Mouse (Mus musculus): ENCODE measurements at regions not wholly inside any gene's neighbourhood (a gene's known extent, or its start where the extent isn't known, plus 50 kb on each side); places are given as distances from the start of the nearest gene placed in this dataset.
"Not testable (repeated sequence)": the region's sequence is repeated elsewhere in the genome, so short reads cannot be mapped to it uniquely, and the experiment has no call there.

- DNase-seq (ENCODE audit: low spot score); H3K9me3 ChIP-seq (replicated peaks); H3K27ac ChIP-seq; H3K27me3 ChIP-seq (ENCODE audit: low read depth, poor library complexity, severe bottlenecking); H3K36me3 ChIP-seq; H3K4me1 ChIP-seq; H3K4me3 ChIP-seq: not testable (repeated sequence)
- WGBS = 78% methylated on average over 8 of the region's 8 CpGs
These were observed 91.9 kb downstream of the Rassf10 start for GRCm38 (mm10) chr7:113045613-113046159.

- DNase-seq (ENCODE audit: low spot score) = no peak
- Histone ChIP-seq H3K9me3 (replicated peaks) (no peaks in the 10 kb centered on the region), H3K27ac (no peak overlapping the region), H3K27me3 (ENCODE audit: low read depth, poor library complexity, severe bottlenecking) (no peaks in the 10 kb centered on the region), H3K4me1 (peaks cover 6% of the 10 kb centered on the region), H3K36me3 (no peaks in the 10 kb centered on the region), H3K4me3 (no peak overlapping the region)
- 90% methylated on average over 4 of the region's 4 CpGs for WGBS
These were observed 92.6 kb downstream of the Rassf10 start for GRCm38 (mm10) chr7:113046406-113046805.

GRCm38 (mm10) chr7:113047583-113047982 lies 93.8 kb downstream of the Rassf10 start:
- H3K9me3 ChIP-seq (replicated peaks) = no peaks in the 10 kb centered on the region
- no peaks in the 10 kb centered on the region for H3K36me3 ChIP-seq
- H3K27ac ChIP-seq = peak overlapping the region; percentile 61; the same call in 1 of the 2 replicates
- DNase-seq (ENCODE audit: low spot score) = no peak
- H3K4me3 ChIP-seq = no peak overlapping the region
- H3K27me3 ChIP-seq (ENCODE audit: low read depth, poor library complexity, severe bottlenecking) = no peaks in the 10 kb centered on the region
- 84% methylated on average over 3 of the region's 3 CpGs for WGBS
- peaks cover 4% of the 10 kb centered on the region; the same call in 1 of the 2 replicates for H3K4me1 ChIP-seq

GRCm38 (mm10) chr7:113048097-113048795 lies 94.5 kb downstream of the Rassf10 start:
- DNase-seq (ENCODE audit: low spot score) = no peak
- Histone ChIP-seq H3K4me1 (peaks cover 4% of the 10 kb centered on the region; the same call in 1 of the 2 replicates), H3K27ac (peak overlapping the region; percentile 61; the same call in 1 of the 2 replicates), H3K27me3 (ENCODE audit: low read depth, poor library complexity, severe bottlenecking) (no peaks in the 10 kb centered on the region), H3K9me3 (replicated peaks) (no peaks in the 10 kb centered on the region), H3K36me3 (no peaks in the 10 kb centered on the region), H3K4me3 (no peak overlapping the region)
- 85% methylated on average over 4 of the region's 4 CpGs for WGBS

- H3K27me3 ChIP-seq (ENCODE audit: low read depth, poor library complexity, severe bottlenecking) = no peaks in the 10 kb centered on the region
- no peaks in the 10 kb centered on the region for H3K36me3 ChIP-seq
- H3K4me1 ChIP-seq = peaks cover 4% of the 10 kb centered on the region; the same call in 1 of the 2 replicates
- WGBS = 88% methylated on average over 5 of the region's 5 CpGs
- H3K4me3 ChIP-seq = no peak overlapping the region
- H3K9me3 ChIP-seq (replicated peaks) = no peaks in the 10 kb centered on the region
- H3K27ac ChIP-seq = no peak overlapping the region
- no peak for DNase-seq (ENCODE audit: low spot score)
These were observed 95.7 kb downstream of the Rassf10 start for GRCm38 (mm10) chr7:113049440-113049839.

GRCm38 (mm10) chr7:113052952-113053351 lies 99.2 kb downstream of the Rassf10 start:
- DNase-seq (ENCODE audit: low spot score) = no peak
- Histone ChIP-seq H3K36me3 (no peaks in the 10 kb centered on the region), H3K4me3 (no peak overlapping the region), H3K4me1 (peaks cover 4% of the 10 kb centered on the region; the same call in 1 of the 2 replicates), H3K9me3 (replicated peaks) (no peaks in the 10 kb centered on the region), H3K27ac (no peak overlapping the region), H3K27me3 (ENCODE audit: low read depth, poor library complexity, severe bottlenecking) (no peaks in the 10 kb centered on the region)
- WGBS = 46% methylated on average over 1 of the region's 1 CpGs

GRCm38 (mm10) chr7:113056421-113056820 lies 102.7 kb downstream of the Rassf10 start:
- no peaks in the 10 kb centered on the region for H3K27me3 ChIP-seq (ENCODE audit: low read depth, poor library complexity, severe bottlenecking)
- H3K36me3 ChIP-seq = no peaks in the 10 kb centered on the region
- H3K9me3 ChIP-seq (replicated peaks) = no peaks in the 10 kb centered on the region
- WGBS = 87% methylated on average over 2 of the region's 2 CpGs
- H3K27ac ChIP-seq = no peak overlapping the region
- DNase-seq (ENCODE audit: low spot score) = no peak
- no peak overlapping the region for H3K4me3 ChIP-seq
- peaks cover 17% of the 10 kb centered on the region for H3K4me1 ChIP-seq

GRCm38 (mm10) chr7:113059211-113059966 lies 105.6 kb downstream of the Rassf10 start:
- peaks cover 17% of the 10 kb centered on the region for H3K4me1 ChIP-seq
- WGBS = 47% methylated on average over 12 of the region's 12 CpGs
- H3K27me3 ChIP-seq (ENCODE audit: low read depth, poor library complexity, severe bottlenecking) = no peaks in the 10 kb centered on the region
- H3K4me3 ChIP-seq = no peak overlapping the region
- H3K36me3 ChIP-seq = no peaks in the 10 kb centered on the region
- H3K27ac ChIP-seq = peak overlapping the region; percentile 59
- H3K9me3 ChIP-seq (replicated peaks) = no peaks in the 10 kb centered on the region
- DNase-seq (ENCODE audit: low spot score) = no peak

GRCm38 (mm10) chr7:113059967-113060284 lies 106.2 kb downstream of the Rassf10 start:
- H3K27me3 ChIP-seq (ENCODE audit: low read depth, poor library complexity, severe bottlenecking) = no peaks in the 10 kb centered on the region
- no peaks in the 10 kb centered on the region for H3K36me3 ChIP-seq
- H3K4me3 ChIP-seq = no peak overlapping the region
- peaks cover 17% of the 10 kb centered on the region for H3K4me1 ChIP-seq
- DNase-seq (ENCODE audit: low spot score) = no peak
- WGBS = 68% methylated on average over 5 of the region's 5 CpGs
- H3K27ac ChIP-seq = peak overlapping the region; percentile 59; the same call in 1 of the 2 replicates
- H3K9me3 ChIP-seq (replicated peaks) = no peaks in the 10 kb centered on the region

- no peak overlapping the region for H3K27ac ChIP-seq
- DNase-seq (ENCODE audit: low spot score) = no peak
- WGBS = 86% methylated on average over 7 of the region's 7 CpGs
- no peaks in the 10 kb centered on the region for H3K27me3 ChIP-seq (ENCODE audit: low read depth, poor library complexity, severe bottlenecking)
- no peak overlapping the region for H3K4me3 ChIP-seq
- peaks cover 17% of the 10 kb centered on the region for H3K4me1 ChIP-seq
- H3K36me3 ChIP-seq = no peaks in the 10 kb centered on the region
- no peaks in the 10 kb centered on the region for H3K9me3 ChIP-seq (replicated peaks)
These were observed 107.2 kb downstream of the Rassf10 start for GRCm38 (mm10) chr7:113060991-113061390.

GRCm38 (mm10) chr7:113066536-113066935 lies 112.8 kb downstream of the Rassf10 start:
- Histone ChIP-seq H3K27ac (no peak overlapping the region), H3K4me3 (no peak overlapping the region), H3K27me3 (ENCODE audit: low read depth, poor library complexity, severe bottlenecking) (no peaks in the 10 kb centered on the region), H3K36me3 (no peaks in the 10 kb centered on the region), H3K4me1 (no peaks in the 10 kb centered on the region), H3K9me3 (replicated peaks) (no peaks in the 10 kb centered on the region)
- WGBS = 86% methylated on average over 12 of the region's 12 CpGs
- no peak for DNase-seq (ENCODE audit: low spot score)

- Histone ChIP-seq H3K27me3 (ENCODE audit: low read depth, poor library complexity, severe bottlenecking) (no peaks in the 10 kb centered on the region), H3K27ac (no peak overlapping the region), H3K9me3 (replicated peaks) (no peaks in the 10 kb centered on the region), H3K36me3 (no peaks in the 10 kb centered on the region), H3K4me3 (no peak overlapping the region), H3K4me1 (no peaks in the 10 kb centered on the region)
- no peak for DNase-seq (ENCODE audit: low spot score)
- WGBS = 93% methylated on average over 6 of the region's 6 CpGs
These were observed 114.5 kb downstream of the Rassf10 start for GRCm38 (mm10) chr7:113068296-113068695.

GRCm38 (mm10) chr7:113069336-113069924 lies 115.7 kb downstream of the Rassf10 start:
- H3K4me3 ChIP-seq = no peak overlapping the region
- H3K9me3 ChIP-seq (replicated peaks) = no peaks in the 10 kb centered on the region
- 0 out of 2 replicates have a peak, but pooled peaks cover 6% of the 10 kb centered on the region for H3K4me1 ChIP-seq
- no peak for DNase-seq (ENCODE audit: low spot score)
- no peak overlapping the region for H3K27ac ChIP-seq
- no peaks in the 10 kb centered on the region for H3K27me3 ChIP-seq (ENCODE audit: low read depth, poor library complexity, severe bottlenecking)
- no peaks in the 10 kb centered on the region for H3K36me3 ChIP-seq
- 67% methylated on average over 4 of the region's 4 CpGs for WGBS
